Mouse (Mus musculus) embryonic facial prominence, embryonic 13.5 days (tissue): ENCODE data around the gene Mettl7a3. TPM values are rescaled to one million over a fixed set of nuclear protein-coding genes. Genes with fewer than 3 reads are reported as not detected.

Source experiments
- polyA plus RNA-seq: library from polyadenylated mRNA; unstranded; fragments of >200 nt; fragmentation: Nextera tagmentation; extraction: Ambion mirVana; gene quantifications from 2 replicates; pipeline ENCODE4 v1.2.1, GENCODE M21; 2015

The Mettl7a3 gene
- polyA plus RNA-seq, 1 experiment from 2014 or later: 0.28 TPM

Other genes starting within 250 kb of the Mettl7a3 start
- gene Atf1, start 107.1 kb upstream of the Mettl7a3 start, polyA plus RNA-seq: 52.3 and 52.9 TPM in 2 replicates
- not detected in 2 replicates for gene Tmprss12, start 54.1 kb upstream of the Mettl7a3 start, polyA plus RNA-seq
- gene Mettl7a1, start 30.8 kb upstream of the Mettl7a3 start, polyA plus RNA-seq: 5.2 and 5.7 TPM in 2 replicates
- gene Methig1, start 18.2 kb downstream of the Mettl7a3 start, polyA plus RNA-seq: not detected in 2 replicates
- gene Mettl7a2, start 18.3 kb downstream of the Mettl7a3 start, polyA plus RNA-seq: not detected in 2 replicates
- gene Higd1c, start 29.6 kb downstream of the Mettl7a3 start, polyA plus RNA-seq: not detected in 2 replicates
- gene Gm5475, start 87.2 kb downstream of the Mettl7a3 start, polyA plus RNA-seq: 0.10 TPM in 1 of 2 replicates, not detected in the other
- 21.8 and 22.0 TPM in 2 replicates for gene Slc11a2, start 90.1 kb downstream of the Mettl7a3 start, polyA plus RNA-seq
- gene Letmd1, start 134.1 kb downstream of the Mettl7a3 start, polyA plus RNA-seq: 31.4 and 33.0 TPM in 2 replicates
- 24.3 and 24.8 TPM in 2 replicates for gene Csrnp2, start 160.6 kb downstream of the Mettl7a3 start, polyA plus RNA-seq
- gene Tfcp2, start 217.1 kb downstream of the Mettl7a3 start, polyA plus RNA-seq: 26.4 and 32.5 TPM in 2 replicates